Mouse (Mus musculus) kidney, embryonic 14.5 days (tissue): ENCODE measurements around the gene Vash1. TPM values are rescaled to one million over a fixed set of nuclear protein-coding genes. Genes with fewer than 3 reads are reported as not detected.

Source experiments
- ATAC-seq: fragments of 200-750 bp; cut with Nextera tagmentation; 2 replicates; pipeline ENCODE4 v1.8.0; 2017; ENCODE audit warnings: moderate number of reproducible peaks, mild to moderate bottlenecking, moderate TSS enrichment, moderate library complexity; ENCODE audit not compliant: low FRiP score, low TSS enrichment
- H3K27ac ChIP-seq: fragments of 300-500 bp; sonication (generic); 2 replicates; pipeline ENCODE4 v1.5.1; 2014; ENCODE audit warnings: low read depth, mild to moderate bottlenecking, low read length, moderate library complexity, mixed read lengths
- H3K27me3 ChIP-seq: fragments of 300-500 bp; sonication (generic); 2 replicates; pipeline ENCODE4 v1.6.1; 2014; ENCODE audit warnings: mild to moderate bottlenecking, low read length; ENCODE audit not compliant: control insufficient read depth, insufficient read depth
- H3K36me3 ChIP-seq: fragments of 300-500 bp; sonication (generic); 2 replicates; pipeline ENCODE4 v1.6.1; 2014; ENCODE audit warnings: low read length, mixed read lengths; ENCODE audit not compliant: control insufficient read depth, insufficient read depth
- H3K4me1 ChIP-seq: fragments of 300-500 bp; sonication (generic); 2 replicates; pipeline ENCODE4 v1.6.1; 2014; ENCODE audit warnings: low read length, mixed read lengths; ENCODE audit not compliant: control insufficient read depth, insufficient read depth
- H3K4me2 ChIP-seq: fragments of 300-500 bp; sonication (generic); replicated peaks from 2 replicates; pipeline ENCODE4 v1.6.1; 2014; ENCODE audit warnings: low read depth, mild to moderate bottlenecking, low read length
- H3K4me3 ChIP-seq: fragments of 300-500 bp; sonication (generic); 2 replicates; pipeline ENCODE4 v1.5.1; 2014; ENCODE audit warnings: mild to moderate bottlenecking, low read length
- H3K9ac ChIP-seq: fragments of 300-500 bp; sonication (generic); 2 replicates; pipeline ENCODE4 v1.6.1; 2014; ENCODE audit warnings: low read depth, mild to moderate bottlenecking, low read length, moderate library complexity
- H3K9me3 ChIP-seq: fragments of 300-500 bp; sonication (generic); 2 replicates; pipeline ENCODE4 v1.6.1; 2016; ENCODE audit warnings: low read length; ENCODE audit not compliant: control insufficient read depth
- WGBS: fragments of 180-500 bp; shearing (Covaris S2); extraction: QIAGEN DNeasy Blood & Tissue Kit; methylation state at CpG from one replicate; pipeline ENCODE4 v1.1.7; 2014; 5-methylcytosine and 5-hydroxymethylcytosine counted together
- polyA plus RNA-seq: library from polyadenylated mRNA; unstranded; fragments of >200 nt; fragmentation: Nextera tagmentation; extraction: Ambion mirVana; gene quantifications from 2 replicates; pipeline ENCODE4 v1.2.1, GENCODE M21; 2014

Gene Vash1
- polyA plus RNA-seq, 1 experiment from 2014 or later: 9.6 TPM

DNA sequence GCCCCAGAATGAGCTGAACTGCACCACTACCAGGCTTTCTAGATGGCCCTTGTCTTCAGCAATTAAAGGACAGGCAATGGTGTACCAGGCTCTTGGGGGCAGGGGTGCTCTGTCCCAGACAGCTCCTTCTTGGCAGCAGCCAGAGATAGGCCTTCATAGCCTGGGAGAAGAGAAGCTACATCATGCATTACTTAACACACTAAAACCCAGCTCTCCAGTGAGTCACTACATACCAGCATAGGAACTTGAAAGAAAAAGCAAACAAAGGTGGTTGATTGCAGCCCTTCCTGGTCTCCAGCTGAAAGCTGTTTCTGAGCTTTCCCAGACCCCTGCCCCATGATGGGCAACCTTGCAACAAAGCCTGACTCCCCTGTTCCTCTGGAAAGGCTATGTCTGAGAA is 20.0 kb downstream of the Vash1 start:
- Histone ChIP-seq H3K4me3 (no peak overlapping the region), H3K36me3 (no peaks in the 10 kb centered on the region), H3K27me3 (no peaks in the 10 kb centered on the region), H3K27ac (no peak overlapping the region), H3K4me1 (0 out of 2 replicates have a peak, but pooled peaks cover 2% of the 10 kb centered on the region), H3K4me2 (no peak overlapping the region), H3K9me3 (peaks cover 7% of the 10 kb centered on the region; the same call in 1 of the 2 replicates), H3K9ac (no peak overlapping the region)
- ATAC-seq: no peak

GRCm38 (mm10) chr12:86699965-86700926 is 21.7 kb downstream of the Vash1 start:
- Histone ChIP-seq H3K9ac (no peak overlapping the region), H3K4me2 (no peak overlapping the region), H3K9me3 (peaks cover 7% of the 10 kb centered on the region; the same call in 1 of the 2 replicates), H3K27me3 (no peaks in the 10 kb centered on the region), H3K4me1 (0 out of 2 replicates have a peak, but pooled peaks cover 2% of the 10 kb centered on the region), H3K36me3 (no peaks in the 10 kb centered on the region), H3K4me3 (no peak overlapping the region), H3K27ac (no peak overlapping the region)
- 36% methylated on average over 19 of the region's 19 CpGs for WGBS
- no peak for ATAC-seq

GRCm38 (mm10) chr12:86700927-86701310 is 22.4 kb downstream of the Vash1 start:
- Histone ChIP-seq H3K27ac (no peak overlapping the region), H3K4me1 (0 out of 2 replicates have a peak, but pooled peaks cover 2% of the 10 kb centered on the region), H3K36me3 (no peaks in the 10 kb centered on the region), H3K9me3 (peaks cover 7% of the 10 kb centered on the region; the same call in 1 of the 2 replicates), H3K27me3 (no peaks in the 10 kb centered on the region), H3K4me3 (no peak overlapping the region), H3K9ac (no peak overlapping the region), H3K4me2 (no peak overlapping the region)
- WGBS: 76% methylated on average over 4 of the region's 4 CpGs
- 0 out of 2 replicates have a peak, but pooled peaks have one; percentile 17 for ATAC-seq

- no peak overlapping the region for H3K9ac ChIP-seq
- H3K36me3 ChIP-seq: no peaks in the 10 kb centered on the region
- H3K9me3 ChIP-seq: peaks cover 7% of the 10 kb centered on the region; the same call in 1 of the 2 replicates
- no peak overlapping the region for H3K4me2 ChIP-seq
- H3K27me3 ChIP-seq: no peaks in the 10 kb centered on the region
- H3K27ac ChIP-seq: no peak overlapping the region
- 94% methylated on average over 4 of the region's 4 CpGs for WGBS
- 0 out of 2 replicates have a peak, but pooled peaks cover 2% of the 10 kb centered on the region for H3K4me1 ChIP-seq
- ATAC-seq: no peak
- H3K4me3 ChIP-seq: no peak overlapping the region
Observed at GRCm38 (mm10) chr12:86701491-86701890, 23.0 kb downstream of the Vash1 start.

DNA sequence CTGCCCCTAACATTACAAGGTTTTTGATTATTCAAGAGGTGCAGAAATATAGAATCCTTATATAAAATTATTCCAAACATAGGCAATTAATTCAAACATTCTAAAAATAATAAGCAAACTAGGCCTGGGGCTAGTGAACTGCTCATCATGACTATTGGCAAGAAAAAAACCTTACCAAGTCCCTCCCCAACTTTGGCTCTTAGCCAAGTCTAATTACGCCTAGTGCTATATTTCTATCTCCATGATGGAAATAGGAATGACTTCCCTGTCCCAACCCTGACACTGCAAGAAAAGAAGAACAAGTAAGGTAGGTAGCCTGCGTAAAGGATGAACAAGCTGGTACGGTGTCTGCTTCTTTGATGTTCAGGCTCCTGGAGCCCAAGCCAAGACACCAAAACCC is 24.2 kb downstream of the Vash1 start:
- Histone ChIP-seq H3K4me1 (0 out of 2 replicates have a peak, but pooled peaks cover 2% of the 10 kb centered on the region), H3K27ac (no peak overlapping the region), H3K9ac (no peak overlapping the region), H3K27me3 (no peaks in the 10 kb centered on the region), H3K4me2 (no peak overlapping the region), H3K4me3 (no peak overlapping the region), H3K9me3 (no peaks in the 10 kb centered on the region), H3K36me3 (no peaks in the 10 kb centered on the region)
- 88% methylated on average over 3 of the region's 3 CpGs for WGBS
- no peak for ATAC-seq

DNA sequence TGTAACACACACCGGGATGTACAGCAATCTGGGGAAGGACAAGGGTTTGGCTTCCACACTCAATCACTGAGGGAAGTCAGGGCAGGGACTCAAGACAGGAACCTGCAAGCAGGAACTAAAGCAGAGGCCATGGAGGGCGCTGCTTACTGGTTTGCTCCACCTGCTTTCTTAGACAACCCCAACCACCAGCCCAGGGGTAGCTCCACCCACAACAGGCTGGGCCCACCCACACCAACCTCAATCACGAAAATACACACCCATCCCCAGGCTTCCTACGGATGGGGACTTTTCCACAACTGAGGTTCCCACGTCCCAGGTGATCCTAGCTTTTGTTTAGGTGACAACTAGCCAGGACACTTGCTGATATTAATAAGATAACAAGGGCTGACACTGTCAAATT is 27.3 kb downstream of the Vash1 start:
- H3K27me3 ChIP-seq: no peaks in the 10 kb centered on the region
- H3K4me3 ChIP-seq: no peak overlapping the region
- 84% methylated on average over 5 of the region's 5 CpGs for WGBS

GRCm38 (mm10) chr12:86714026-86714425 is 35.5 kb downstream of the Vash1 start:
- Histone ChIP-seq H3K4me1 (no peaks in the 10 kb centered on the region), H3K4me2 (no peak overlapping the region)
- no peak for ATAC-seq

More for the DNA sequence above, 27.3 kb downstream of the Vash1 start:
- no peak overlapping the region for H3K4me2 ChIP-seq
- no peak overlapping the region for H3K9ac ChIP-seq
- H3K9me3 ChIP-seq: no peaks in the 10 kb centered on the region
- ATAC-seq: no peak; the same call in 1 of the 2 replicates
- H3K4me1 ChIP-seq: no peaks in the 10 kb centered on the region
- H3K27ac ChIP-seq: no peak overlapping the region
- H3K36me3 ChIP-seq: no peaks in the 10 kb centered on the region

GRCm38 (mm10) chr12:86715401-86715800 is 36.9 kb downstream of the Vash1 start:
- H3K9me3 ChIP-seq: no peaks in the 10 kb centered on the region
- ATAC-seq: no peak
- H3K9ac ChIP-seq: no peak overlapping the region
- H3K36me3 ChIP-seq: no peaks in the 10 kb centered on the region; the same call in 1 of the 2 replicates
- H3K27me3 ChIP-seq: no peaks in the 10 kb centered on the region
- no peak overlapping the region for H3K4me2 ChIP-seq
- 46% methylated on average over 5 of the region's 5 CpGs for whole genome bisulfite sequencing
- no peak overlapping the region for H3K4me3 ChIP-seq
- no peak overlapping the region for H3K27ac ChIP-seq
- H3K4me1 ChIP-seq: no peaks in the 10 kb centered on the region

More at GRCm38 (mm10) chr12:86714026-86714425, 35.5 kb downstream of the Vash1 start:
- WGBS: 74% methylated on average over 5 of the region's 5 CpGs
- Histone ChIP-seq H3K9me3 (no peaks in the 10 kb centered on the region), H3K27me3 (no peaks in the 10 kb centered on the region), H3K27ac (no peak overlapping the region), H3K36me3 (no peaks in the 10 kb centered on the region), H3K4me3 (no peak overlapping the region), H3K9ac (no peak overlapping the region)

DNA sequence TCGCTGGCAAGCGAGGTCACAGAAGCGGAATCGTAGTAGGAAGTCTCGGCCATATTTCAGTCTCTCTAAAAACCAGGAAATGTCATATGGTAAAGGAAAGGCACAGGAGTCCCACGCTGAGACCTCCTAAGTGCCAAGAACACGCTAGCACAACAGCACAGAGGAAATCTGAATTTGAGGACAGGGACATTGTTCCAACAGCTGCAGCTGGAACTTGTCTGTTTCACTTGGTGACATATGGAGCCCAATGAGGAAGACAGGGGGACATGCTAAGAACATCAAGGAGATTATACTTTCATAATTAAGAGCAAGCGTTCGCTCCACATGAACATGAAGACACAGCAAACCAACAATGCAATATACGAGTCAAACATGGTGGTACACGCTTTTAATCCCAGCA is 38.5 kb downstream of the Vash1 start:
- Histone ChIP-seq H3K4me2 (no peak overlapping the region), H3K27me3 (no peaks in the 10 kb centered on the region), H3K4me3 (no peak overlapping the region), H3K4me1 (no peaks in the 10 kb centered on the region), H3K36me3 (no peaks in the 10 kb centered on the region; the same call in 1 of the 2 replicates), H3K9me3 (no peaks in the 10 kb centered on the region), H3K9ac (no peak overlapping the region), H3K27ac (no peak overlapping the region)
- WGBS: 88% methylated on average over 11 of the region's 11 CpGs
- ATAC-seq: no peak
